Mouse (Mus musculus): ENCODE measurements around the gene Kcne2. TPM values are rescaled to one million over a fixed set of nuclear protein-coding genes. Genes with fewer than 3 reads are reported as not detected.

Kcne2 gene
- polyA plus RNA-seq (2015; fragmentation: Nextera tagmentation; extraction: Ambion mirVana): 0.11 and 0.13 TPM in 2 replicates

DNA sequence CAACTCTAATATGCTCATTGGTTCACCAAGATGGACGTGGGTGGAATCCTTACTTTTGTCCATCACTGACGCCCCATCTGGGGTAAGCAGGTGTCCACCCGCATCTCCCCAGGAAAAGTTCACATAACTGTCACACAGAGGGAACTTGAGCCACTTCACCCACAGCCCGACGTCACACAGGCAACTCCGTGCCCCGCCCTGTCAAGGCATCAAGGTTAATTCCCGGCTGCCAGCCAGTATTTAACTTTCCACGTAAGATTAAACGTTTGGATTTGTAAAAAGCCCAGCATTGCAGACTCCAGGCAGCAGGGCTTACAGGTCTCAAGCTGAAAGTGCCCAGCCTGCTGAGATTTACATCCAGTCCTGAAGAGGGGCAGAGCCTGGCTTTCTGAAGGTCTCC, at the start of gene Kcne2:
TSS of gene Kcne2 (plus strand) at position 289 of the 400 bp plus-strand sequence.
- no peaks in the 10 kb centered on the region for H3K36me3 ChIP-seq (ENCODE audit: insufficient read depth, low read length)
- no peaks in the 10 kb centered on the region for H3K4me1 ChIP-seq (replicated peaks; ENCODE audit: insufficient read depth, low read length)
- H3K9ac ChIP-seq (ENCODE audit: low read depth, low read length): no peak within 1 kb of the TSS
- H3K4me3 ChIP-seq (replicated peaks; ENCODE audit: low read depth, low read length): no peak within 1 kb of the TSS
- DNase-seq (ENCODE audit: low spot score) (no peak), ATAC-seq (replicated peaks; ENCODE audit: low FRiP score, low read depth) (no peak)
- H3K9me3 ChIP-seq (replicated peaks; ENCODE audit: low read length): no peaks in the 10 kb centered on the region
- H3K4me2 ChIP-seq (ENCODE audit: low read length): no peak within 1 kb of the TSS
- no peaks in the 10 kb centered on the region for H3K27me3 ChIP-seq (ENCODE audit: insufficient read depth, low read length)
- H3K27ac ChIP-seq: no peak within 1 kb of the TSS
- TF ChIP-seq CTCF (IDR thresholded peaks at IDR 0.05; ENCODE audit: low read depth): no peak
- 61% methylated on average over 10 of the region's 10 CpGs for WGBS

- no peak overlapping the region for H3K4me2 ChIP-seq (ENCODE audit: low read length)
- H3K27me3 ChIP-seq (ENCODE audit: insufficient read depth, low read length): no peaks in the 10 kb centered on the region
- H3K4me1 ChIP-seq (replicated peaks; ENCODE audit: insufficient read depth, low read length): no peaks in the 10 kb centered on the region
- no peak for ATAC-seq (replicated peaks; ENCODE audit: low FRiP score, low read depth)
- no peak overlapping the region for H3K9ac ChIP-seq (ENCODE audit: low read depth, low read length)
- H3K36me3 ChIP-seq (ENCODE audit: insufficient read depth, low read length): no peaks in the 10 kb centered on the region
- no peaks in the 10 kb centered on the region for H3K9me3 ChIP-seq (replicated peaks; ENCODE audit: low read length)
- no peak for TF ChIP-seq CTCF (IDR thresholded peaks at IDR 0.05; ENCODE audit: low read depth)
- H3K27ac ChIP-seq: no peak overlapping the region
- DNase-seq (ENCODE audit: low spot score): no peak
- no peak overlapping the region for H3K4me3 ChIP-seq (replicated peaks; ENCODE audit: low read depth, low read length)
- WGBS: 34% methylated on average over 2 of the region's 2 CpGs
These were observed 46.3 kb upstream of the Kcne2 start for GRCm38 (mm10) chr16:92245909-92246308.

DNA sequence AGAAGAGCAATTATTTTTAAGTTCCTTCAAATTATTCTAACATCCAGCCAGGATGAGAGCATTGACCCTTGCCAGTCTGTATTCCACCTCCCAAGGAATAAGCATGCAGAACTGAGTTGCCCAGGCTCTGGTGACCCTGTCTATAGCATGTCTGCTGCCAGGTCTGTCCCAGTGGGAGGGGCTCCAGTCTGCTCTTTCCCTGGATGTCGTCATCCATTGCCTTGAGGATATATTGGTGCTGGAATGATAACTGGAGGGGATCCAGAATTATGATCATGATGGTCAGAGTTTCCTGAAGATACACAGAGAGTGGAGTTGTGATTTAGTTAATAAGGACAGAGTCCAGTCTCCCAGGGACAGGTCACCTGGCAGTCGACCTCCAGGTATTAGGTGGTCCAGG, 45.2 kb upstream of the Kcne2 start:
- Histone ChIP-seq H3K4me1 (replicated peaks; ENCODE audit: insufficient read depth, low read length) (no peaks in the 10 kb centered on the region), H3K9ac (ENCODE audit: low read depth, low read length) (no peak overlapping the region), H3K4me2 (ENCODE audit: low read length) (no peak overlapping the region), H3K27me3 (ENCODE audit: insufficient read depth, low read length) (no peaks in the 10 kb centered on the region), H3K4me3 (replicated peaks; ENCODE audit: low read depth, low read length) (no peak overlapping the region), H3K36me3 (ENCODE audit: insufficient read depth, low read length) (no peaks in the 10 kb centered on the region), H3K9me3 (replicated peaks; ENCODE audit: low read length) (no peaks in the 10 kb centered on the region), H3K27ac (no peak overlapping the region)
- TF ChIP-seq CTCF (IDR thresholded peaks at IDR 0.05; ENCODE audit: low read depth): no peak
- no peak for ATAC-seq (replicated peaks; ENCODE audit: low FRiP score, low read depth)
- no peak for DNase-seq (ENCODE audit: low spot score)
- WGBS: 52% methylated on average over 2 of the region's 2 CpGs

GRCm38 (mm10) chr16:92247700-92248099, 44.5 kb upstream of the Kcne2 start:
- no peaks in the 10 kb centered on the region for H3K4me1 ChIP-seq (replicated peaks; ENCODE audit: insufficient read depth, low read length)
- ATAC-seq (replicated peaks; ENCODE audit: low FRiP score, low read depth): no peak
- no peaks in the 10 kb centered on the region for H3K27me3 ChIP-seq (ENCODE audit: insufficient read depth, low read length)
- H3K9me3 ChIP-seq (replicated peaks; ENCODE audit: low read length): no peaks in the 10 kb centered on the region
- no peak for TF ChIP-seq CTCF (IDR thresholded peaks at IDR 0.05; ENCODE audit: low read depth)
- no peak overlapping the region for H3K4me3 ChIP-seq (replicated peaks; ENCODE audit: low read depth, low read length)
- no peak for DNase-seq (ENCODE audit: low spot score)
- no peak overlapping the region for H3K9ac ChIP-seq (ENCODE audit: low read depth, low read length)
- H3K36me3 ChIP-seq (ENCODE audit: insufficient read depth, low read length): no peaks in the 10 kb centered on the region
- H3K27ac ChIP-seq: no peak overlapping the region
- WGBS: 84% methylated on average over 11 of the region's 11 CpGs
- no peak overlapping the region for H3K4me2 ChIP-seq (ENCODE audit: low read length)

GRCm38 (mm10) chr16:92249681-92250080, 42.5 kb upstream of the Kcne2 start:
- DNase-seq (ENCODE audit: low spot score) (no peak), ATAC-seq (replicated peaks; ENCODE audit: low FRiP score, low read depth) (no peak)
- 68% methylated on average over 3 of the region's 3 CpGs for WGBS
- Histone ChIP-seq H3K36me3 (ENCODE audit: insufficient read depth, low read length) (no peaks in the 10 kb centered on the region), H3K27me3 (ENCODE audit: insufficient read depth, low read length) (no peaks in the 10 kb centered on the region), H3K27ac (no peak overlapping the region), H3K4me3 (replicated peaks; ENCODE audit: low read depth, low read length) (no peak overlapping the region), H3K4me2 (ENCODE audit: low read length) (no peak overlapping the region), H3K9ac (ENCODE audit: low read depth, low read length) (no peak overlapping the region), H3K9me3 (replicated peaks; ENCODE audit: low read length) (no peaks in the 10 kb centered on the region), H3K4me1 (replicated peaks; ENCODE audit: insufficient read depth, low read length) (no peaks in the 10 kb centered on the region)
- TF ChIP-seq CTCF (IDR thresholded peaks at IDR 0.05; ENCODE audit: low read depth): no peak

DNA sequence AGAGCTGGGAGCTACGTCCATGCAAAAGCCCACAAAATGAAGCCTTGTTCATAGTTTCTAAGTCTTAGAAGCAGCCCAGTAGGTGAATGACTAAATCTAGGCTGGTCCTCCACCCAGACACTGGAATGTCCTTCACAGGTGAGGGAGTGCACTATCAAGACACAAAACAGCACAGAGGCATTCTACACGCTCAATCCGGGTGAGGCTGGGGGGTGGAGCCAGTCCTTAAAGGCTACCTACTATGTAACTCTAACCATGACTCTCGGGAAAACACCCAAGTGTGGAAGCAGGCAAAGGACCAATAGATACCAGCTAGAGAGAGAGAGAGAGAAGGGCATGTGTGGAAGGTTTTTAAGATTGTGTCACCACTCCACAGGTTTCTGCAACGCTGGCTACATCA, 41.7 kb upstream of the Kcne2 start:
- Histone ChIP-seq H3K36me3 (ENCODE audit: insufficient read depth, low read length) (no peaks in the 10 kb centered on the region), H3K4me1 (replicated peaks; ENCODE audit: insufficient read depth, low read length) (no peaks in the 10 kb centered on the region), H3K27ac (no peak overlapping the region), H3K4me2 (ENCODE audit: low read length) (no peak overlapping the region), H3K27me3 (ENCODE audit: insufficient read depth, low read length) (no peaks in the 10 kb centered on the region), H3K9ac (ENCODE audit: low read depth, low read length) (no peak overlapping the region), H3K9me3 (replicated peaks; ENCODE audit: low read length) (no peaks in the 10 kb centered on the region), H3K4me3 (replicated peaks; ENCODE audit: low read depth, low read length) (no peak overlapping the region)
- no peak for ATAC-seq (replicated peaks; ENCODE audit: low FRiP score, low read depth)
- no peak for DNase-seq (ENCODE audit: low spot score)
- WGBS: 80% methylated on average over 5 of the region's 5 CpGs
- no peak for TF ChIP-seq CTCF (IDR thresholded peaks at IDR 0.05; ENCODE audit: low read depth)

- no peaks in the 10 kb centered on the region for H3K36me3 ChIP-seq (ENCODE audit: insufficient read depth, low read length)
These were observed 37.9 kb upstream of the Kcne2 start for GRCm38 (mm10) chr16:92254316-92254715.

More at GRCm38 (mm10) chr16:92254316-92254715, 37.9 kb upstream of the Kcne2 start:
- no peak for ATAC-seq (replicated peaks; ENCODE audit: low FRiP score, low read depth)
- no peak for DNase-seq (ENCODE audit: low spot score)
- no peaks in the 10 kb centered on the region for H3K27me3 ChIP-seq (ENCODE audit: insufficient read depth, low read length)
- no peak for TF ChIP-seq CTCF (IDR thresholded peaks at IDR 0.05; ENCODE audit: low read depth)
- no peak overlapping the region for H3K4me2 ChIP-seq (ENCODE audit: low read length)
- no peak overlapping the region for H3K4me3 ChIP-seq (replicated peaks; ENCODE audit: low read depth, low read length)
- no peaks in the 10 kb centered on the region for H3K4me1 ChIP-seq (replicated peaks; ENCODE audit: insufficient read depth, low read length)
- no peak overlapping the region for H3K27ac ChIP-seq
- WGBS: 75% methylated on average over 3 of the region's 3 CpGs
- no peaks in the 10 kb centered on the region for H3K9me3 ChIP-seq (replicated peaks; ENCODE audit: low read length)
- no peak overlapping the region for H3K9ac ChIP-seq (ENCODE audit: low read depth, low read length)
